Mouse (Mus musculus): ENCODE data around the gene Lztr1. TPM values are rescaled to one million over a fixed set of nuclear protein-coding genes. Genes with fewer than 3 reads are reported as not detected.
A peak's percentile ranks its signal among the peaks of the same experiment; 100 is the strongest.

Gene Lztr1
- polyA plus RNA-seq (2015; fragmentation: Nextera tagmentation; extraction: Ambion mirVana) = 134 and 136 TPM in 2 replicates

- peak within 1 kb of the TSS; percentile 64 for H3K4me3 ChIP-seq
- under 1% methylated on average over 50 of the region's 50 CpGs for WGBS
- H3K4me2 ChIP-seq = peak within 1 kb of the TSS; percentile 78
- peaks cover 17% of the 10 kb centered on the region for H3K36me3 ChIP-seq
- H3K27ac ChIP-seq (replicated peaks) = peak within 1 kb of the TSS; percentile 96
- no peaks in the 10 kb centered on the region for H3K27me3 ChIP-seq
- H3K9me3 ChIP-seq = no peaks in the 10 kb centered on the region
- peak within 1 kb of the TSS; percentile 64 for H3K9ac ChIP-seq
- peaks cover 23% of the 10 kb centered on the region for H3K4me1 ChIP-seq (replicated peaks)
- peak; percentile 97 for ATAC-seq (ENCODE audit: low FRiP score, low read depth)
These were observed at the start of gene Lztr1 for GRCm38 (mm10) chr16:17508546-17509239. Gene Lztr1 (plus strand): TSS chr16:17508688.

GRCm38 (mm10) chr16:17460254-17460653, 48.2 kb upstream of the Lztr1 start:
- 95% methylated on average over 4 of the region's 4 CpGs for WGBS
- Histone ChIP-seq H3K27me3 (no peaks in the 10 kb centered on the region), H3K9me3 (no peaks in the 10 kb centered on the region), H3K36me3 (peaks cover 22% of the 10 kb centered on the region; the same call in 1 of the 2 replicates), H3K4me3 (no peak overlapping the region), H3K4me2 (no peak overlapping the region), H3K27ac (replicated peaks) (no peak overlapping the region), H3K4me1 (replicated peaks) (peaks cover 24% of the 10 kb centered on the region), H3K9ac (no peak overlapping the region)
- ATAC-seq (ENCODE audit: low FRiP score, low read depth) = no peak

- H3K4me3 ChIP-seq = no peak overlapping the region
- no peak overlapping the region for H3K4me2 ChIP-seq
- no peak for ATAC-seq (ENCODE audit: low FRiP score, low read depth)
- H3K27me3 ChIP-seq = no peaks in the 10 kb centered on the region
- no peak overlapping the region for H3K27ac ChIP-seq (replicated peaks)
- WGBS = 86% methylated on average over 1 of the region's 1 CpGs
- peaks cover 14% of the 10 kb centered on the region for H3K4me1 ChIP-seq (replicated peaks)
- H3K36me3 ChIP-seq = peaks cover 15% of the 10 kb centered on the region; the same call in 1 of the 2 replicates
- H3K9ac ChIP-seq = no peak overlapping the region
- H3K9me3 ChIP-seq = no peaks in the 10 kb centered on the region
These were observed 46.9 kb upstream of the Lztr1 start for GRCm38 (mm10) chr16:17461596-17461995.

GRCm38 (mm10) chr16:17463184-17463583, 45.3 kb upstream of the Lztr1 start:
- no peak overlapping the region for H3K9ac ChIP-seq
- H3K4me3 ChIP-seq = no peak overlapping the region
- ATAC-seq (ENCODE audit: low FRiP score, low read depth) = no peak
- H3K27ac ChIP-seq (replicated peaks) = no peak overlapping the region
- H3K36me3 ChIP-seq = peaks cover 7% of the 10 kb centered on the region; the same call in 1 of the 2 replicates
- no peaks in the 10 kb centered on the region for H3K9me3 ChIP-seq
- H3K4me1 ChIP-seq (replicated peaks) = peaks cover 9% of the 10 kb centered on the region; the same call in 1 of the 2 replicates
- H3K4me2 ChIP-seq = no peak overlapping the region
- whole genome bisulfite sequencing = 89% methylated on average over 2 of the region's 2 CpGs
- H3K27me3 ChIP-seq = no peaks in the 10 kb centered on the region

GRCm38 (mm10) chr16:17466875-17467663, 41.4 kb upstream of the Lztr1 start:
- peaks cover 3% of the 10 kb centered on the region; the same call in 1 of the 2 replicates for H3K4me1 ChIP-seq (replicated peaks)
- no peak overlapping the region for H3K27ac ChIP-seq (replicated peaks)
- no peaks in the 10 kb centered on the region for H3K27me3 ChIP-seq
- H3K9ac ChIP-seq = no peak overlapping the region
- H3K36me3 ChIP-seq = peaks cover 20% of the 10 kb centered on the region
- no peaks in the 10 kb centered on the region for H3K9me3 ChIP-seq
- no peak for ATAC-seq (ENCODE audit: low FRiP score, low read depth)
- no peak overlapping the region for H3K4me3 ChIP-seq
- H3K4me2 ChIP-seq = no peak overlapping the region
- 93% methylated on average over 4 of the region's 4 CpGs for WGBS

DNA sequence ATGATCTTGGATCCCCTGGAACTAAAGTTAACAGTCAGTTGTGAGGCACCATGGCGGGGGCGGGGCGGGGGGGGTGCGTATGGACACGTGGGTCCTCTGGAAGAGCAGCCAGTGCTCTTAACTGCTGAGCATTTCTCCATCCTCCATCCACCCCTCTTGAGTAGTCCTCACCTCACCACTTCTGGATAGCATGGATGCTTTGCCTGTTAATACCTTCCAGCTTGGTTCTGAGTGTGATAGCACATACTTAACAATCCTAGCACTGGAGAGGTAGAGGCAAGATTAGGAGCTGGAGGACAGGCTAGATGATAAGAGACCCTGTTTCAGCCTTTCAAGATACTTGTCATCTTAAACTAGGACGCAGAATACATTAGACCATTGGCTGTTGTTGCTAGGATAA, 36.0 kb upstream of the Lztr1 start:
- Histone ChIP-seq H3K4me3 (no peak overlapping the region), H3K4me2 (no peak overlapping the region), H3K9me3 (no peaks in the 10 kb centered on the region), H3K4me1 (replicated peaks) (peaks cover 10% of the 10 kb centered on the region), H3K27me3 (no peaks in the 10 kb centered on the region), H3K36me3 (peaks cover 21% of the 10 kb centered on the region), H3K27ac (replicated peaks) (no peak overlapping the region), H3K9ac (no peak overlapping the region)
- 94% methylated on average over 6 of the region's 6 CpGs for WGBS
- no peak for ATAC-seq (ENCODE audit: low FRiP score, low read depth)

- Histone ChIP-seq H3K4me2 (no peak overlapping the region), H3K27ac (replicated peaks) (no peak overlapping the region), H3K4me1 (replicated peaks) (peaks cover 13% of the 10 kb centered on the region), H3K4me3 (no peak overlapping the region), H3K9me3 (no peaks in the 10 kb centered on the region), H3K27me3 (no peaks in the 10 kb centered on the region), H3K9ac (no peak overlapping the region), H3K36me3 (peaks cover 16% of the 10 kb centered on the region)
- ATAC-seq (ENCODE audit: low FRiP score, low read depth) = no peak
These were observed 34.4 kb upstream of the Lztr1 start for GRCm38 (mm10) chr16:17474091-17474490.

GRCm38 (mm10) chr16:17474761-17475160, 33.7 kb upstream of the Lztr1 start:
- H3K27me3 ChIP-seq = no peaks in the 10 kb centered on the region
- H3K9ac ChIP-seq = no peak overlapping the region
- no peaks in the 10 kb centered on the region for H3K9me3 ChIP-seq
- H3K4me1 ChIP-seq (replicated peaks) = peaks cover 13% of the 10 kb centered on the region
- peaks cover 11% of the 10 kb centered on the region for H3K36me3 ChIP-seq
- H3K4me3 ChIP-seq = no peak overlapping the region
- WGBS = 93% methylated on average over 2 of the region's 2 CpGs
- no peak overlapping the region for H3K4me2 ChIP-seq
- no peak overlapping the region for H3K27ac ChIP-seq (replicated peaks)
- ATAC-seq (ENCODE audit: low FRiP score, low read depth) = no peak

DNA sequence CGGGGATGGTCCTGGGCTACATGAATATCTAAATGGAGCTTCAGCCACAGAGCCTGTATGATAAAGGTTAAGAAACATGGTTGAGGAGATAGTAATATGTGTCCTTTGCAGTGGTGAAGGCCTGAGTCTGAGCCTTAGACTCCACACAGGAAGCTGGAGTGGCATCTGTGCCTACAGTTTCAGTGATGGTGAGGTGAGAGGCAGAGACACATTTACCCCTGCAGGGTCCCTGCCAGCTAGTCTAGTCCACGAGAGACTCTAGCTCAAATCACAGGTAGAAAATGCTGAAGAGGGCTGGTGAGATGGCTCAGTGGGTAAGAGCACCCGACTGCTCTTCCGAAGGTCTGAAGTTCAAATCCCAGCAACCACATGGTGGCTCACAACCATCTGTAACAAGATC, 33.2 kb upstream of the Lztr1 start:
- H3K9ac ChIP-seq = no peak overlapping the region
- ATAC-seq (ENCODE audit: low FRiP score, low read depth) = no peak
- peaks cover 13% of the 10 kb centered on the region for H3K4me1 ChIP-seq (replicated peaks)
- no peaks in the 10 kb centered on the region for H3K9me3 ChIP-seq
- no peak overlapping the region for H3K27ac ChIP-seq (replicated peaks)
- H3K36me3 ChIP-seq = peaks cover 6% of the 10 kb centered on the region
- no peak overlapping the region for H3K4me3 ChIP-seq
- no peaks in the 10 kb centered on the region for H3K27me3 ChIP-seq
- 94% methylated on average over 4 of the region's 4 CpGs for WGBS
- H3K4me2 ChIP-seq = no peak overlapping the region

- H3K4me2 ChIP-seq = no peak overlapping the region
- 82% methylated on average over 4 of the region's 4 CpGs for WGBS
- no peak for ATAC-seq (ENCODE audit: low FRiP score, low read depth)
- H3K27ac ChIP-seq (replicated peaks) = no peak overlapping the region
- no peaks in the 10 kb centered on the region for H3K27me3 ChIP-seq
- peaks cover 7% of the 10 kb centered on the region; the same call in 1 of the 2 replicates for H3K36me3 ChIP-seq
- no peaks in the 10 kb centered on the region for H3K9me3 ChIP-seq
- peaks cover 9% of the 10 kb centered on the region for H3K4me1 ChIP-seq (replicated peaks)
- H3K4me3 ChIP-seq = no peak overlapping the region
- H3K9ac ChIP-seq = no peak overlapping the region
These were observed 30.1 kb upstream of the Lztr1 start for GRCm38 (mm10) chr16:17478331-17478943.

GRCm38 (mm10) chr16:17481465-17481864, 27.0 kb upstream of the Lztr1 start:
- no peaks in the 10 kb centered on the region for H3K9me3 ChIP-seq
- no peak overlapping the region for H3K4me3 ChIP-seq
- ATAC-seq (ENCODE audit: low FRiP score, low read depth) = no peak
- WGBS = 100% methylated on average over 2 of the region's 2 CpGs
- H3K9ac ChIP-seq = no peak overlapping the region
- no peak overlapping the region for H3K4me2 ChIP-seq
- no peak overlapping the region for H3K27ac ChIP-seq (replicated peaks)
- H3K4me1 ChIP-seq (replicated peaks) = 0 out of 2 replicates have a peak, but pooled peaks cover 5% of the 10 kb centered on the region
- peaks cover 26% of the 10 kb centered on the region for H3K36me3 ChIP-seq
- H3K27me3 ChIP-seq = no peaks in the 10 kb centered on the region

GRCm38 (mm10) chr16:17486505-17486904, 22.0 kb upstream of the Lztr1 start:
- Histone ChIP-seq H3K4me2 (no peak overlapping the region), H3K4me3 (no peak overlapping the region), H3K27ac (replicated peaks) (no peak overlapping the region), H3K9ac (no peak overlapping the region), H3K36me3 (peaks cover 31% of the 10 kb centered on the region), H3K27me3 (peaks cover 6% of the 10 kb centered on the region; the same call in 1 of the 2 replicates), H3K9me3 (no peaks in the 10 kb centered on the region), H3K4me1 (replicated peaks) (peaks cover 12% of the 10 kb centered on the region)
- no peak for ATAC-seq (ENCODE audit: low FRiP score, low read depth)
- 37% methylated on average over 3 of the region's 3 CpGs for WGBS

Measured in hindbrain, embryonic 15.5 days (tissue).